Mouse (Mus musculus) B cell, adult 2 months (primary cell): ENCODE measurements around the gene Bsn.

Experiments used
- DNase-seq, 2 experiments: peaks; one replicate each; pipeline ENCODE4 v3.0.0; 2022

The Bsn gene

GRCm38 (mm10) chr9:108052885-108053664 lies 137.1 kb downstream of the Bsn start, which contains the start of gene Amigo3:
Amigo3 (plus strand) TSS chr9:108053159.
- DNase-seq: peak; percentile 96 to 98

GRCm38 (mm10) chr9:108052411-108052810 lies 137.8 kb downstream of the Bsn start:
- DNase-seq: no peak

- no peak for DNase-seq
Observed at GRCm38 (mm10) chr9:108051931-108052220, 138.3 kb downstream of the Bsn start.

GRCm38 (mm10) chr9:108051184-108051930 lies 138.8 kb downstream of the Bsn start:
- no peak for DNase-seq

GRCm38 (mm10) chr9:108049561-108050251 lies 140.5 kb downstream of the Bsn start:
- no peak for DNase-seq

- peak; percentile 96 to 97 for DNase-seq
Observed at GRCm38 (mm10) chr9:108049016-108049455, 141.1 kb downstream of the Bsn start, which contains the start of gene Gmppb. Gmppb (plus strand) TSS chr9:108049242.

- no peak for DNase-seq
Observed at GRCm38 (mm10) chr9:108048566-108048955, 141.6 kb downstream of the Bsn start.

GRCm38 (mm10) chr9:108047601-108048565 lies 142.3 kb downstream of the Bsn start:
- DNase-seq: no peak

- DNase-seq: no peak
Observed at GRCm38 (mm10) chr9:108046582-108046981, 143.6 kb downstream of the Bsn start.
